Mouse (Mus musculus): Measurements from ENCODE around the gene Kif18a. TPM values are rescaled to one million over a fixed set of nuclear protein-coding genes. Genes with fewer than 3 reads are reported as not detected.

Gene Kif18a
- polyA plus RNA-seq, 1 experiment from 2014 or later, result 38.1 TPM

- 98% methylated on average over 5 of the region's 5 CpGs for WGBS
- no peak for DNase-seq (ENCODE audit: low spot score)
- no peaks in the 10 kb centered on the region for H3K9me3 ChIP-seq (ENCODE audit: control insufficient read depth, low read length)
Measured at GRCm38 (mm10) chr2:109334237-109334636, 53.7 kb downstream of the Kif18a start.

GRCm38 (mm10) chr2:109335765-109336164 lies 55.2 kb downstream of the Kif18a start:
- 95% methylated on average over 1 of the region's 1 CpGs for WGBS
- no peak overlapping the region for H3K9ac ChIP-seq (ENCODE audit: low read depth, low read length)
- ATAC-seq (ENCODE audit: low FRiP score) (no peak), DNase-seq (ENCODE audit: low spot score) (no peak)
- H3K27ac ChIP-seq (ENCODE audit: low read depth, low read length), result no peak overlapping the region
- no peaks in the 10 kb centered on the region for H3K36me3 ChIP-seq (ENCODE audit: control insufficient read depth, insufficient read depth, low read length)
- no peak overlapping the region for H3K4me3 ChIP-seq (ENCODE audit: low read depth, low read length)
- H3K27me3 ChIP-seq (ENCODE audit: control insufficient read depth, insufficient read depth, low read length), result no peaks in the 10 kb centered on the region
- no peaks in the 10 kb centered on the region for H3K4me1 ChIP-seq (replicated peaks; ENCODE audit: control insufficient read depth, insufficient read depth, low read length)
- no peak overlapping the region for H3K4me2 ChIP-seq (replicated peaks; ENCODE audit: low read depth, low read length)
- H3K9me3 ChIP-seq (ENCODE audit: control insufficient read depth, low read length), result no peaks in the 10 kb centered on the region

More at GRCm38 (mm10) chr2:109334237-109334636, 53.7 kb downstream of the Kif18a start:
- Histone ChIP-seq H3K36me3 (ENCODE audit: control insufficient read depth, insufficient read depth, low read length) (no peaks in the 10 kb centered on the region), H3K9ac (ENCODE audit: low read depth, low read length) (no peak overlapping the region), H3K4me3 (ENCODE audit: low read depth, low read length) (no peak overlapping the region), H3K27ac (ENCODE audit: low read depth, low read length) (no peak overlapping the region), H3K27me3 (ENCODE audit: control insufficient read depth, insufficient read depth, low read length) (no peaks in the 10 kb centered on the region), H3K4me2 (replicated peaks; ENCODE audit: low read depth, low read length) (no peak overlapping the region), H3K4me1 (replicated peaks; ENCODE audit: control insufficient read depth, insufficient read depth, low read length) (no peaks in the 10 kb centered on the region)
- ATAC-seq (ENCODE audit: low FRiP score), result no peak

GRCm38 (mm10) chr2:109345386-109345785 lies 64.8 kb downstream of the Kif18a start:
- DNase-seq (ENCODE audit: low spot score) (no peak), ATAC-seq (ENCODE audit: low FRiP score) (no peak; the same call in 1 of the 2 replicates)
- no peaks in the 10 kb centered on the region for H3K9me3 ChIP-seq (ENCODE audit: control insufficient read depth, low read length)
- H3K4me3 ChIP-seq (ENCODE audit: low read depth, low read length), result no peak overlapping the region
- no peak overlapping the region for H3K27ac ChIP-seq (ENCODE audit: low read depth, low read length)
- H3K36me3 ChIP-seq (ENCODE audit: control insufficient read depth, insufficient read depth, low read length), result no peaks in the 10 kb centered on the region
- no peak overlapping the region for H3K4me2 ChIP-seq (replicated peaks; ENCODE audit: low read depth, low read length)
- no peaks in the 10 kb centered on the region for H3K27me3 ChIP-seq (ENCODE audit: control insufficient read depth, insufficient read depth, low read length)
- 72% methylated on average over 4 of the region's 4 CpGs for WGBS
- no peaks in the 10 kb centered on the region for H3K4me1 ChIP-seq (replicated peaks; ENCODE audit: control insufficient read depth, insufficient read depth, low read length)
- H3K9ac ChIP-seq (ENCODE audit: low read depth, low read length), result no peak overlapping the region

- no peak for ATAC-seq (ENCODE audit: low FRiP score)
- Histone ChIP-seq H3K4me2 (replicated peaks; ENCODE audit: low read depth, low read length) (no peak overlapping the region), H3K27me3 (ENCODE audit: control insufficient read depth, insufficient read depth, low read length) (no peaks in the 10 kb centered on the region), H3K9me3 (ENCODE audit: control insufficient read depth, low read length) (no peaks in the 10 kb centered on the region), H3K4me3 (ENCODE audit: low read depth, low read length) (no peak overlapping the region), H3K9ac (ENCODE audit: low read depth, low read length) (no peak overlapping the region), H3K4me1 (replicated peaks; ENCODE audit: control insufficient read depth, insufficient read depth, low read length) (no peaks in the 10 kb centered on the region), H3K27ac (ENCODE audit: low read depth, low read length) (no peak overlapping the region), H3K36me3 (ENCODE audit: control insufficient read depth, insufficient read depth, low read length) (no peaks in the 10 kb centered on the region)
- no peak for DNase-seq (ENCODE audit: low spot score)
- WGBS, result 73% methylated on average over 4 of the region's 4 CpGs
Measured at GRCm38 (mm10) chr2:109348742-109349141, 68.2 kb downstream of the Kif18a start.

- no peaks in the 10 kb centered on the region for H3K36me3 ChIP-seq (ENCODE audit: control insufficient read depth, insufficient read depth, low read length)
- no peak overlapping the region for H3K4me2 ChIP-seq (replicated peaks; ENCODE audit: low read depth, low read length)
- H3K9ac ChIP-seq (ENCODE audit: low read depth, low read length), result no peak overlapping the region
- no peaks in the 10 kb centered on the region for H3K4me1 ChIP-seq (replicated peaks; ENCODE audit: control insufficient read depth, insufficient read depth, low read length)
- WGBS, result 51% methylated on average over 3 of the region's 3 CpGs
- ATAC-seq (ENCODE audit: low FRiP score) (no peak), DNase-seq (ENCODE audit: low spot score) (no peak)
- H3K27ac ChIP-seq (ENCODE audit: low read depth, low read length), result no peak overlapping the region
- H3K27me3 ChIP-seq (ENCODE audit: control insufficient read depth, insufficient read depth, low read length), result no peaks in the 10 kb centered on the region
- no peak overlapping the region for H3K4me3 ChIP-seq (ENCODE audit: low read depth, low read length)
- no peaks in the 10 kb centered on the region for H3K9me3 ChIP-seq (ENCODE audit: control insufficient read depth, low read length)
Measured at GRCm38 (mm10) chr2:109358456-109359141, 78.1 kb downstream of the Kif18a start.

GRCm38 (mm10) chr2:109365962-109366361 lies 85.4 kb downstream of the Kif18a start:
- 82% methylated on average over 1 of the region's 1 CpGs for WGBS
- H3K9me3 ChIP-seq (ENCODE audit: control insufficient read depth, low read length), result no peaks in the 10 kb centered on the region
- H3K4me3 ChIP-seq (ENCODE audit: low read depth, low read length), result no peak overlapping the region
- ATAC-seq (ENCODE audit: low FRiP score), result no peak
- no peak overlapping the region for H3K9ac ChIP-seq (ENCODE audit: low read depth, low read length)
- H3K27me3 ChIP-seq (ENCODE audit: control insufficient read depth, insufficient read depth, low read length), result no peaks in the 10 kb centered on the region
- no peak overlapping the region for H3K27ac ChIP-seq (ENCODE audit: low read depth, low read length)
- no peak overlapping the region for H3K4me2 ChIP-seq (replicated peaks; ENCODE audit: low read depth, low read length)
- H3K36me3 ChIP-seq (ENCODE audit: control insufficient read depth, insufficient read depth, low read length), result no peaks in the 10 kb centered on the region
- no peaks in the 10 kb centered on the region for H3K4me1 ChIP-seq (replicated peaks; ENCODE audit: control insufficient read depth, insufficient read depth, low read length)
- DNase-seq (ENCODE audit: low spot score), result no peak

- Histone ChIP-seq H3K36me3 (ENCODE audit: control insufficient read depth, insufficient read depth, low read length) (no peaks in the 10 kb centered on the region), H3K4me1 (replicated peaks; ENCODE audit: control insufficient read depth, insufficient read depth, low read length) (no peaks in the 10 kb centered on the region), H3K9ac (ENCODE audit: low read depth, low read length) (no peak overlapping the region), H3K4me3 (ENCODE audit: low read depth, low read length) (no peak overlapping the region), H3K4me2 (replicated peaks; ENCODE audit: low read depth, low read length) (no peak overlapping the region), H3K27ac (ENCODE audit: low read depth, low read length) (no peak overlapping the region), H3K27me3 (ENCODE audit: control insufficient read depth, insufficient read depth, low read length) (no peaks in the 10 kb centered on the region), H3K9me3 (ENCODE audit: control insufficient read depth, low read length) (no peaks in the 10 kb centered on the region)
- no peak for DNase-seq (ENCODE audit: low spot score)
- ATAC-seq (ENCODE audit: low FRiP score), result no peak
- WGBS, result 31% methylated on average over 2 of the region's 2 CpGs
Measured at GRCm38 (mm10) chr2:109374881-109375280, 94.3 kb downstream of the Kif18a start.

GRCm38 (mm10) chr2:109384019-109384418 lies 103.5 kb downstream of the Kif18a start:
- H3K27ac ChIP-seq (ENCODE audit: low read depth, low read length), result no peak overlapping the region
- H3K36me3 ChIP-seq (ENCODE audit: control insufficient read depth, insufficient read depth, low read length), result no peaks in the 10 kb centered on the region
- WGBS, result 90% methylated on average over 1 of the region's 1 CpGs
- ATAC-seq (ENCODE audit: low FRiP score) (no peak), DNase-seq (ENCODE audit: low spot score) (no peak)
- no peaks in the 10 kb centered on the region for H3K4me1 ChIP-seq (replicated peaks; ENCODE audit: control insufficient read depth, insufficient read depth, low read length)
- no peak overlapping the region for H3K9ac ChIP-seq (ENCODE audit: low read depth, low read length)
- H3K4me2 ChIP-seq (replicated peaks; ENCODE audit: low read depth, low read length), result no peak overlapping the region
- no peaks in the 10 kb centered on the region for H3K9me3 ChIP-seq (ENCODE audit: control insufficient read depth, low read length)
- H3K4me3 ChIP-seq (ENCODE audit: low read depth, low read length), result no peak overlapping the region
- no peaks in the 10 kb centered on the region for H3K27me3 ChIP-seq (ENCODE audit: control insufficient read depth, insufficient read depth, low read length)

- H3K4me2 ChIP-seq (replicated peaks; ENCODE audit: low read depth, low read length), result no peak overlapping the region
- no peak for DNase-seq (ENCODE audit: low spot score)
- ATAC-seq (ENCODE audit: low FRiP score), result no peak
- no peak overlapping the region for H3K27ac ChIP-seq (ENCODE audit: low read depth, low read length)
- no peaks in the 10 kb centered on the region for H3K36me3 ChIP-seq (ENCODE audit: control insufficient read depth, insufficient read depth, low read length)
- no peaks in the 10 kb centered on the region for H3K4me1 ChIP-seq (replicated peaks; ENCODE audit: control insufficient read depth, insufficient read depth, low read length)
- H3K27me3 ChIP-seq (ENCODE audit: control insufficient read depth, insufficient read depth, low read length), result no peaks in the 10 kb centered on the region
- no peak overlapping the region for H3K9ac ChIP-seq (ENCODE audit: low read depth, low read length)
- no peak overlapping the region for H3K4me3 ChIP-seq (ENCODE audit: low read depth, low read length)
- 35% methylated on average over 1 of the region's 1 CpGs for WGBS
- no peaks in the 10 kb centered on the region for H3K9me3 ChIP-seq (ENCODE audit: control insufficient read depth, low read length)
Measured at GRCm38 (mm10) chr2:109386211-109386610, 105.7 kb downstream of the Kif18a start.

Measured in hindbrain, embryonic 11.5 days (tissue).